Mouse (Mus musculus) liver, embryonic 14.5 days (tissue): Measurements from ENCODE around the gene Magi1.

Experiments
- CTCF ChIP-seq: IDR thresholded peaks from 2 replicates; pipeline ENCODE4 v1.5.1; 2016; ENCODE audit warnings: antibody characterized with exemption, low read depth, control low read depth
- EP300 ChIP-seq: IDR thresholded peaks from 2 replicates; pipeline ENCODE4 v1.6.1; 2016; ENCODE audit warnings: antibody characterized with exemption, low read depth

DNA sequence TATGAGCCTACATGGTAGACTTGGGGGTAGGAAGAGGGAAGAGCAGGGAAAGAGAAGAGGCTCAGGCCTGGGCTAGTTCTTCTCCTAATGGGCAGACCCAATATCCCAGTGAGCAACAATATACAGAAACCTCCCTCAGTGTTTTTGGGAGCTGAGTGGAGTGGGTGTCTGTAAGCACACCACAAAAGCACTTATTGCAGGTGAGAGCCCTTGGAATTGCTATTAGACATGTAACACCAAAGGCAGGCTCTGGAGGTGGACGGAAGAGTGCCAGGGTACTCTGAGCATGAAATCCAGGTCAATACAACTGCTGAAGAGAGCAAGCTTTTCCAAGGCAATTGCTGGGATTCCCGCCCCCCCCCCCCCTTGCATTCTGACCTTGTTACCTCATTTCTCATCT, 388.0 kb downstream of the Magi1 start:
- no peak for TF ChIP-seq EP300
- TF ChIP-seq CTCF: no peak
